Mouse (Mus musculus) spleen, postnatal 4 days (tissue): ENCODE results near the gene Rpa3.
A peak's percentile ranks its signal among the peaks of the same experiment; 100 is the strongest.

Experiments
- DNase-seq, 2 experiments: peaks; one replicate each; pipeline ENCODE4 v3.0.0; 2022; ENCODE audit warnings: low spot score in 2 of 2

Gene Rpa3

DNA sequence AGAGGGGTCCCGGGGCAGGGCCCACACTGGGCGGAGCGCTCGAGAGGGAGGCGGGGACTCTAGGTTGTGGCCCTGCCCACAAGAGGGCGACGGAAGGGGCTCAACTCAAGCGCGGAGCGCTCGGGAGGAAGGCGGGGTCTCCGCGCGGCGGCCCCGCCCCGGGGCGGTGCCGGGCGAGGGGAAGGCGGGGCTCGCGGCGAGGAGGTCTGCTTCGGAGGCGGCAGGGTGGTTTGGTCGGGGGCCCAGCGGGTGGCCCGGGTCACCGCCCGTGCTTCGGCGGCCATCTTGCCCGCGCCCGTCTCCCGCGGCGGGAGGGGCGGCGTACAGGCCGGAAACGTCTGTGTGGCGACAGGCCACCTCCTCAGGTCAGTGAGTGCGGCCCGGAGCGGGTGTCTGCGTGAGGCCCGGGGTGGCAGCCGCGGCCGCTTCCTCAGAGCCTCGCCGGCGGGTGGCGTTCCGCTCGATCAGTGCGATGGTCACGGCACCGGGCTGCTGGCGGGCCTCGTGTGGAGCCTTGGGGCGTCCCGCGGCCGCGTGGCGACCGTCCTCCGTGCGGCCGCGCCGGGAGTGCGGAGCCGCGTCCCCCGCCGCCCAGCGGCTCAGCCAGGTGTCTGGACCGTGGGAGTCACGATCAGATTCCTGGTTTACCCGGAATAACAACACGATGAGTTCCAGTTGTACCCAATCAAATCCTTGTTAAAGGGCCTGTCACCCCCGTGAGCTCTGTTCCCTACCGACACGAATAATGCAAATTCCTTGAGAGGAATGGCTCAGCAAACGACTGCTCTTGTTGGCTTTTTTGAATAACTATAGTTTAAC is 49.7 kb downstream of the Rpa3 start, which contains the start of gene Mios:
Gene Mios, plus strand, starts transcription at position 176 of the 819 bp plus-strand sequence.
- DNase-seq: peak; percentile 86 to 94
